Mouse (Mus musculus): ENCODE measurements around the gene Tmem217.
A peak's percentile ranks its signal among the peaks of the same experiment; 100 is the strongest.

Tmem217 gene

GRCm38 (mm10) chr17:29552162-29552732, at the start of gene Tmem217:
Gene Tmem217 (minus strand): TSS chr17:29552385.
- peak; percentile 80 for DNase-seq (ENCODE audit: low read depth)

- no peak for DNase-seq (ENCODE audit: low read depth)
These were observed 49.2 kb upstream of the Tmem217 start for GRCm38 (mm10) chr17:29601391-29601790.

- no peak for DNase-seq (ENCODE audit: low read depth)
These were observed 47.4 kb upstream of the Tmem217 start for GRCm38 (mm10) chr17:29599537-29599936.

- no peak for DNase-seq (ENCODE audit: low read depth)
These were observed 46.9 kb upstream of the Tmem217 start for GRCm38 (mm10) chr17:29599051-29599450.

DNA sequence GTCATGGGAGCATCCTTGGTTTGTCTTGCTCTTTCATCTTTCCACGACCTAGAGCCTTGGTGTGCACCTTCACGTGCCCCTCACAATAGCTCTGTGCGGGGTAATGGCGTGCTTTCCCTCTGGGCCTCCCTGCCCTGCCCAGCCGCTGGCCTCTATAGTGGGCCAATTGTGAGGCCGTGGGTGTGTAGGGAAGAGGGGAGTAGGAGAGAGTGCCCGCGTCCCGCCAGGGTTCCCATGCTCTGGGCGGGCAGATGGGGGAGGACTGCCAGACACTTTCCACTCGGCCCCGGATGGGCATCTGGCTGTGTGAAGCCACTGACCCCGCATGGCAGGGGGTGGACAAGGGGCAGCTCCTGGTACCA, 44.6 kb upstream of the Tmem217 start:
- DNase-seq (ENCODE audit: low read depth), result no peak

GRCm38 (mm10) chr17:29595891-29596770, 43.9 kb upstream of the Tmem217 start:
- no peak for DNase-seq (ENCODE audit: low read depth)

DNA sequence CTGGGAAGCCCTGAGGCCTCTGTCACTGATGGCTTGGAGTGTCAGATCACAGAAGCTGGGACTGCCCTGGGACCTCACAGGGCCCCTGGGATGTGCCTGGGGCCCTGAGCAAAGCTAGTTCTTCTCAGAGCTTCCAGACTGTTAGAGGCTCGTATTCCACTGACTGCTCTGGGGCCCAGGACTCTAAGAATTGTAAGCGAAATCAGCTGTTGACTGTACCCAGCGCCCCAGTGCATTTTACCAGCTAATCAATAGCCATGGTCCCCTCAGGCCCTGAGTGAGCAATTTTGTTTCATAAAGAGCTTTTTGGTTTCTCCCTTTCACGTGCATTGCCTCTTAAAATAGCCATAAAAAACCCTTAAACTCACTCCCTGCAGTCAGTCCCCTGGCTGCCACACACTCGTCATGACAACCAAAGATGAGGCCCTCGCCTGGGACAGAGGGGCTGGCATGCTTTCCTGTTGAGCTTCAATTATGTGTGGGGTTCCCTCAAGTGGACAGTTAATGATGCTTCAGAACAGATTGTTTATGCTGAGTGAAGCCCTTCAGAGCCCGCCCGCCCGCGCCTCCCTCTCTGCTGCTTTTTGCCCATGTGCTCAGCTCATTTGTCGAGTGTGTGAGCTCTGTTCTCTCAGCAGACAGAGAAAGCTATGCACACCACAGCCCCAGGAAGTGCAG, 37.2 kb upstream of the Tmem217 start:
- DNase-seq (ENCODE audit: low read depth), result no peak

GRCm38 (mm10) chr17:29586921-29587320, 34.7 kb upstream of the Tmem217 start:
- no peak for DNase-seq (ENCODE audit: low read depth)

DNA sequence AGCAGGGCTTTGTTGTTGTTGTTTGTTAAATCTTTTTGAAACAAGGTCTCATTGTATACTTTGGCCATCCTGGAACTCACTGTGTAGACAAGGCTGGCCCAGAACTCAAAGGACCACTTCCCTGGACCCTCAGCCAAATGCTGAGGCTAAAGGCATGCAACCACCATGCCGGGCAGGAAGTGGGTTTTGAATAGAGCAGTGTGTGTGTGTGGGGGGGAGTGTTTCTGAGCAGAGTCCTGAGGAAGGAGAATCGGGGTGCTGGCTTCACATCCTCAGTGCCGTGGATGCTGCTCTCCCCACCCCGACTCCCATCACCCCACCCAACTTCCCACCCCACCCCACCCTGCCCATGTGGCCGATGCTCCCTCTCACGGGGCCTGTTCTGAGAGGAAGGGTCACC, 33.3 kb upstream of the Tmem217 start:
- DNase-seq (ENCODE audit: low read depth), result peak; percentile 22

- no peak for DNase-seq (ENCODE audit: low read depth)
These were observed 32.6 kb upstream of the Tmem217 start for GRCm38 (mm10) chr17:29584737-29585136.

GRCm38 (mm10) chr17:29584306-29584705, 32.1 kb upstream of the Tmem217 start:
- DNase-seq (ENCODE audit: low read depth), result no peak

DNA sequence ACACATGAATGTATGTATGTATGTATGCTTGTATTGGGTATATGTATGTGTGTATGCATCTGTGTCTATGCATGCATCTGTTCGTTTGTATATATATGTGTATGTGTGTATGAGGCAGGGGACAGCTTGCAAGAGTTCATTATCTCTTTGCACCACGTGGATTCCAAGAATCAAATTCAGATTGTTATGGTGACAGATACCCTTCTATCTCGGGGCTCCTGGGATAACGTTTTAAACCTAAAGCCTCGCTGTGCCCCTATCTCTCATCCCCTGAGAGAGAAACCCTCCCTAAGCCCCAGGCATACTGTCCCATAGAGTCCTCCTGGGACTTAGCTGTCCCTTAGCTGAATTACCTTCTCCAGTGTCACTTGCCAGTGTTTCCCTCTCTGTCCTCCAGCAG, 31.4 kb upstream of the Tmem217 start:
- no peak for DNase-seq (ENCODE audit: low read depth)

GRCm38 (mm10) chr17:29579579-29580126, 27.5 kb upstream of the Tmem217 start:
- no peak for DNase-seq (ENCODE audit: low read depth)

GRCm38 (mm10) chr17:29569831-29570230, 17.6 kb upstream of the Tmem217 start:
- DNase-seq (ENCODE audit: low read depth), result no peak

GRCm38 (mm10) chr17:29568435-29568834, 16.2 kb upstream of the Tmem217 start:
- no peak for DNase-seq (ENCODE audit: low read depth)

DNA sequence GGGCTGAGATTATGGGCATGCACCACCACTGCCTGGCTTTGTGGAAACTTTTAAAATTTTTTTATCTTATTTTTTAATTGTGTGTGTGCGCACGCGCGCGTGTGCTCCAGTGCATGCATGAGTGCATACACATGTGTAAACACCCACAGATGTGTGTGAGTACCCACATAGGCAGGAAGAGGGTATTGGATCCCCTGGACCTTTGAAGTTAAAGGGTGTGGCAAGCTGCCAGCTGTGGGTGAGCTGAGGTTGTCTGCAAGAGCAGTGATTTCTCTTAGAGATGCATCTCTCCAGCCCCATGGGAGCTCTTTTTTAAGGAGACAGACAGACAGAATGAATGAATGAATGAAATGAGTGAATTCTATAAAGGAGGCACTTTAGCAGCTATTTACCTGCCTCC, 13.3 kb upstream of the Tmem217 start:
- DNase-seq (ENCODE audit: low read depth), result no peak

- no peak for DNase-seq (ENCODE audit: low read depth)
These were observed 6.3 kb upstream of the Tmem217 start for GRCm38 (mm10) chr17:29558476-29558875.

DNA sequence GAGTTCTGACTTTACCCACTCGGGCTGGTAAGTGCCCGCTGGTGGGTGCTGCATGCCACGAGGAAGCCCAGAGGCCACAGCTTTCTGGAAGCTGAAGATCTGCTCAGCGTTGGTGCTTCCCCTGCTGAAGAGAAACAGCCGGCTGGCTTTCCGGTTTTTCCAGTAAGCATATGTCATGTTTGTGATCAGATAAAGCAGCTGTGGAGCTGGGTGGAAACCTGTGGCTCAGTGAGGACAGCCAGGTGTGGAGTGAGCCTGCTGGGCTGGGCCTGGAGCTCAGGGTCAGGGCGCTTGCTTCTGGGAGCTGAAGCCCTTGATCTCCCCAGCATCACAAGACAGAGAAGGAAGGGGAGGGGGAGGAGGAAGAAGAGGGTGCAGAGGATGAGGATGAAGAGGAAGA, 4.7 kb upstream of the Tmem217 start:
- DNase-seq (ENCODE audit: low read depth), result peak; percentile 23

- DNase-seq (ENCODE audit: low read depth), result no peak
These were observed 4.3 kb upstream of the Tmem217 start for GRCm38 (mm10) chr17:29556456-29556855.

DNA sequence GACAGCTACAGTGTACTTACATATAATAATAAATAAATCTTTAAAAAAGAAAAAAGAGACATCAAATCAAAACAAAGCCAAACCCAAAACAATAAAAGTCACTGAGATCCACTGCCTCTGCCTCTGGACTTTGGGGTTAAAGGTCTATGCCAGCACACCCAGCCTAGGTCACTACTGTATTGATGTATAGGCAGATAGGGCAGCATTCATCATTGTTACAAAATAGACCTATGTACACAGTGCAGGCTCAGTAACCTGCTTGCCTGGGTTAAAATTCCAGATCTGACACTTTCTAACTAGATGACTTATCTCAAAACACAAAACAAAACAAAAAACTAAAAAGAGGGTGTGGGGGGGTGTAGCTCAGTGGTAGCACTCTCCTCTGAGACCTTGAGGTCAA, 2.0 kb upstream of the Tmem217 start:
- DNase-seq (ENCODE audit: low read depth), result no peak

GRCm38 (mm10) chr17:29551019-29551418, 1.2 kb downstream of the Tmem217 start:
- DNase-seq (ENCODE audit: low read depth), result peak; percentile 84

DNA sequence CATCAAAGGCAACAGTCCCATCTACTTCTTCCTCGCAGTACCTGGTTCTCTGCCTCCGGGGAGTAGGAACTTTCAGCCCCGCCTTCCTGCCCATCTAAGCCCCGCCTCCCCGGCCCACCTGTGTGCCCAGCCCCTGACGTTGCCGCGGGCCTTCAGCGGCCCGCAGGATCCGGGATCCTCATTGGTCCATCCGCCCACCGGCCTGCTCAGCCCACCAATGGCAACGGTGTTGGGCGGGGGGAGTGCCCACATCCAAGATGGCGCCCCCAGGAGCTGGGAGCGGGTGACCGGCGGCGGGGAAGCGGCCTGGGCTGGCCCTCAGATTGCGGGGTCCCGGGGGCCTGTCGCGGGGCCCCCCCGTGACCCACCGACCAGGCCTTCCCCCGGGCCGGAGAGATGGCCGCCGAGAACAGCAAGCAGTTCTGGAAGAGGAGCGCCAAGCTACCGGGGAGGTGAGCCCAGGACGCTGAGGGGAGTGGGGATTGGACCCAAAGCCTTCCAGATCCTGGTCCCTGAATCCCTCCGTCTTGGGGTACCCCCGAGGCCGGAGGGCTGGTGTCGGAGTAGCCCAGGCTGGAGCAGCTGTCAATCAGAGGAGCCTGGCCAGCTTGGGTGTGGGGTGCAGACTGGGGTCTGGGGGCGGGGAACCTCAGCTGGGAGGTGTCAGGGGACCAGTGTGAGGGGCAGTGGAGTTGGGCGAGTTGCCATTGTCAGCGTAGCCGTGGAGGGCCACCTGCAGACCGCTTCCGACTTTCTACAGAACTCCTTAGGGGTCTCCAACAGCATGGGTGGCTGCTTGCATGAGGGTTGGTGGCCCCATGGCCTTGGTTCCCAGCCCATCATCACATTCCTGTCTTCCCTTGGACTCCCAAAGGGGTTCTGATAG, 2.4 kb downstream of the Tmem217 start, which contains the start of the genes Gm17657 and Tbc1d22b:
Gene Gm17657 (minus strand): TSS at position 96 of the 886 bp plus-strand sequence.
Gene Tbc1d22b (plus strand): TSS at position 243 of the 886 bp plus-strand sequence.
- DNase-seq (ENCODE audit: low read depth), result peak; percentile 96
